Mouse (Mus musculus) E14TG2a.4 (cell line): ENCODE measurements around the gene Psma4.

ENCODE experiments used
- H3K27me3 ChIP-seq: 2 replicates; pipeline ENCODE4 v1.6.1; 2014; ENCODE audit warnings: low read length, control low read depth; ENCODE audit not compliant: insufficient read depth
- H3K36me3 ChIP-seq: 2 replicates; pipeline ENCODE4 v1.6.1; 2014; ENCODE audit warnings: low read length, control low read depth; ENCODE audit not compliant: insufficient read depth
- H3K4me1 ChIP-seq: replicated peaks from 2 replicates; pipeline ENCODE4 v1.6.1; 2014; ENCODE audit warnings: low read depth, low read length, control low read depth
- H3K4me3 ChIP-seq: replicated peaks from 2 replicates; pipeline ENCODE4 v1.5.1; 2014; ENCODE audit warnings: mild to moderate bottlenecking, low read length
- H3K9me3 ChIP-seq: 2 replicates; pipeline ENCODE4 v1.6.1; 2014; ENCODE audit warnings: low read length, control low read depth
- CTCF ChIP-seq: conservative IDR thresholded peaks from 2 replicates; pipeline ENCODE4 v1.5.1; 2014; ENCODE audit warnings: low read length
- NANOG ChIP-seq: IDR thresholded peaks from 2 replicates; pipeline ENCODE4 v1.6.1; 2014; ENCODE audit warnings: borderline replicate concordance, low read length, mixed read lengths
- POU5F1 ChIP-seq: IDR thresholded peaks from 2 replicates; pipeline ENCODE4 v1.6.1; 2014; ENCODE audit warnings: low read length, borderline replicate concordance

Gene Psma4

DNA sequence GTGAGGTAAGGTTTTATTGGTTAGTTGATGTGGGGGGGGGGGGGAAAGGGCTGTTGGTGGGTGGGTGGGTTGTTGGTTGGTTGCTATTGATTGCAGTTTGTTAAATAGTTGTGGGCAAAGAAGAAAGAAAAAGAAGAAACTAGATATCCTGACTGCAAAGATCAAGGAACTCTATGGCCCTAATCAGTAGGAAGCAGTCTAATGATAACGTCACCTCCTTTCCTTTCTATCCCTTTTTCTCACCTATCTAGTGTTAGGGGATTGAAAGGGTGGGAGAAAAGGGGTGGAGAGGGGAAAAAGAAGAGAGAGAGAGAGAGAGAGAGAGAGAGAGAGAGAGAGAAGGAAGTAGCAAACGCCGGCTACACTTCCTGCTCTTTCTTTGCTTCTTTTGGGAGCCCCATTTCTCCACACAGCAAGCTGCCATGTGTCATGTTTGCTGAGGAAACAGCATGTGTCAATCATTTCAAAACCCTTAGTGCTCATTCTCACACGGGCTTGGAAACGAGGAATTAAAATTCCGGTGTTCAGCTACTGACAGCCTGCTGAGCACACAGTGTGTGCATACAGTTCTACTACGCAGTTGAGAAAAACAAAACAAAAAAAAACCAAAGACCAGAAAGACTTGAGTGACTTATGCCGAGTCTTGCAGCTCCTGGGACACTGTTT lies 19.5 kb downstream of the Psma4 start:
- Histone ChIP-seq H3K4me3 (no peak overlapping the region), H3K9me3 (no peaks in the 10 kb centered on the region), H3K27me3 (no peaks in the 10 kb centered on the region), H3K4me1 (peaks cover 21% of the 10 kb centered on the region), H3K36me3 (no peaks in the 10 kb centered on the region)
- TF ChIP-seq POU5F1 (no peak), NANOG (no peak), CTCF (no peak)

DNA sequence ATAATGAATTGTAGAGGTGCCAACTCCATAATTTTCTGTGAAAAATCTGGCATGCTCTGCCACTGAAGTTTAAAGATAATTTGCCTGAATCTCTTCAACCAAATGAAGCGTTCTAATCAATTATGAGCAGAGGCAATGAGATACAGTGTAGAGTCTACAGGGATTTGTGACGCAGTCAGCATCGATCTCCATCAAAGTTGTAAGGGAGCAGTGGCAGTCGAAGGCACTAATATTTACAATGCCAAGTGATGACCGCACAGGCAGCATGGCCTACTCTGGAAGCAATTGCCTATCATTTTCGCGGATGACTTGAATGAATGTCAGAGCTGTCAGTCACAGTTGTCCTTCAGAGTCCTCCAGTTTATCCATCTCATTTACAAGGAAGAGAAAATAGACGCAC lies 30.1 kb downstream of the Psma4 start, which contains the start of gene Chrna5:
Chrna5 (plus strand) TSS at position 207 of the 400 bp plus-strand sequence.
- peaks cover 5% of the 10 kb centered on the region for H3K9me3 ChIP-seq
- TF ChIP-seq CTCF (no peak), POU5F1 (no peak)
- peaks cover 22% of the 10 kb centered on the region for H3K4me1 ChIP-seq
- H3K4me3 ChIP-seq = peak within 1 kb of the TSS; percentile 84
- no peaks in the 10 kb centered on the region for H3K36me3 ChIP-seq
- H3K27me3 ChIP-seq = peaks cover 34% of the 10 kb centered on the region

- no peak for TF ChIP-seq CTCF
- TF ChIP-seq POU5F1 = no peak
- no peak for TF ChIP-seq NANOG
Observed at GRCm38 (mm10) chr9:54981291-54982191, 31.0 kb downstream of the Psma4 start.

GRCm38 (mm10) chr9:54982401-54982800 lies 31.8 kb downstream of the Psma4 start:
- Histone ChIP-seq H3K27me3 (peaks cover 34% of the 10 kb centered on the region), H3K9me3 (peaks cover 5% of the 10 kb centered on the region), H3K36me3 (no peaks in the 10 kb centered on the region), H3K4me3 (peak overlapping the region; percentile 84), H3K4me1 (peaks cover 22% of the 10 kb centered on the region)
- TF ChIP-seq CTCF (no peak), NANOG (no peak), POU5F1 (no peak)

More at GRCm38 (mm10) chr9:54981291-54982191, 31.0 kb downstream of the Psma4 start:
- peaks cover 34% of the 10 kb centered on the region for H3K27me3 ChIP-seq
- peaks cover 5% of the 10 kb centered on the region for H3K9me3 ChIP-seq
- H3K4me1 ChIP-seq = peaks cover 22% of the 10 kb centered on the region
- no peaks in the 10 kb centered on the region for H3K36me3 ChIP-seq
- H3K4me3 ChIP-seq = peak overlapping the region; percentile 84

DNA sequence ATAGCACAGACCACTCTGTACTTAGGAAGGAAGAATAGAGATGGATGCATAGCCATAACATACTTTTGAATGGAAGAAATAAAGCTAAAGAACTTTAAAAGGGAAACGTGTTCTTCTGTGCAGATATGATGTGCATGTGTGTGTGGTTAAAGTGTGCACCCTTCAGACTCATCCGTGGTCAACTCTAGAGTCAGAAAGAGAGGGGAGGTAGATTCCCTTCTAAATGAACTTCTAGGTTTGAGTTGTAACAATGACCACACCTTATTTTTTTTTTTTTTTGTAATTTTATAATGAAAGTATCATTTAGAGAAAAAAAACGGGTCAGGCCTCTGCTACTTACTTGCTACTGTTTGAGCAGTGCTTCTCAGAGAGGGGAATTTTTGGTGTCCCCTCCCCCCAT lies 39.8 kb downstream of the Psma4 start:
- H3K4me1 ChIP-seq = peaks cover 15% of the 10 kb centered on the region
- no peaks in the 10 kb centered on the region for H3K9me3 ChIP-seq
- no peaks in the 10 kb centered on the region for H3K36me3 ChIP-seq
- H3K4me3 ChIP-seq = no peak overlapping the region
- no peaks in the 10 kb centered on the region for H3K27me3 ChIP-seq
- TF ChIP-seq CTCF (no peak), NANOG (no peak), POU5F1 (no peak)

GRCm38 (mm10) chr9:54994381-54994780 lies 43.8 kb downstream of the Psma4 start:
- Histone ChIP-seq H3K4me1 (peaks cover 15% of the 10 kb centered on the region), H3K9me3 (no peaks in the 10 kb centered on the region), H3K36me3 (no peaks in the 10 kb centered on the region), H3K27me3 (no peaks in the 10 kb centered on the region), H3K4me3 (no peak overlapping the region)
- TF ChIP-seq CTCF = no peak
- no peak for TF ChIP-seq NANOG
- TF ChIP-seq POU5F1 = no peak

DNA sequence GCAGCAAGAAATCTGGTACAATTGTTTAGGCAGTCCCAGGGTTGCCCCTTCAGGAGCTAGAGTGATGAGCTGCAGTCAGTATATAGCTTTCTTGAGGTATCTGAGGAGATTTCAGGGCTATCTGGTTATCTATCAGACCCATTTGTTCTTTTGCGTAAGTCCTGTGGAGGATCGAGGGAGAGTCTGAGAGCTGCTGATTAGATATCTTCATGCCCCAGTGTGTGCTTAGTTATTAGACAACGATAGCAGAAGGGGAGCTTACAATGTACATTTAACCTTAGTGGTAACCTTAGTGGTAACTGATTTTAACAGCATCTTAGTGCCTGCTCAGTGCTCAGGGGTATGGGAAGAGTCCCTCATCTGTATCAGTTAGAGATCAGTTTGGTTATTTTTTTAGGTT lies 45.1 kb downstream of the Psma4 start:
- Histone ChIP-seq H3K4me1 (peaks cover 15% of the 10 kb centered on the region), H3K9me3 (no peaks in the 10 kb centered on the region), H3K4me3 (no peak overlapping the region), H3K36me3 (no peaks in the 10 kb centered on the region), H3K27me3 (no peaks in the 10 kb centered on the region)
- TF ChIP-seq NANOG (no peak), POU5F1 (no peak), CTCF (no peak)

GRCm38 (mm10) chr9:55003609-55004008 lies 53.0 kb downstream of the Psma4 start:
- Histone ChIP-seq H3K27me3 (no peaks in the 10 kb centered on the region; the same call in 1 of the 2 replicates), H3K4me1 (no peaks in the 10 kb centered on the region), H3K36me3 (no peaks in the 10 kb centered on the region), H3K9me3 (no peaks in the 10 kb centered on the region), H3K4me3 (no peak overlapping the region)
- TF ChIP-seq CTCF = no peak
- no peak for TF ChIP-seq POU5F1
- no peak for TF ChIP-seq NANOG
